Mouse (Mus musculus): Measurements from ENCODE around the gene Gm36079. TPM values are rescaled to one million over a fixed set of nuclear protein-coding genes. Genes with fewer than 3 reads are reported as not detected.
"Not testable (repeated sequence)": the region's sequence is repeated elsewhere in the genome, so short reads cannot be mapped to it uniquely, and the experiment has no call there.

Gm36079 gene
- polyA plus RNA-seq, 1 experiment from 2014 or later: not detected

DNA sequence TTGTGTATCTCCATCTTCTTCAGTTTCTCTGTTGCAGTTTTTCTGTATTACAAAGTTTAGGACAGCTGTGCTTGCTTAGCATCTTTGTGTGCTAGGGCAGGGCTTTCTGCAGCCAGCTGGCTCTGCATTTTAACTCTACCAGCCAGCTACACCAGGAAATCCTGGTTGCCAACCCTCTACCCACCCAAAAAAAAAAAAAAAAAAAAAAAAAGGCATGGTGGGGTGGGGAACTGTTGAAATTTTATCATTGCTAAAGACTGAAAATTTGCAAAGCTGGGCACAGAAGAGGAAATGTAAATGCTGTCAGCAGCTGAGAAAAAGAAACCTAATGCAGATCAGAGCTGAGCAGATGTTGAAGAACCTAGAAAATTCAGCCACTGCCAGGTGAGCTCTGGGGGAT, 16.7 kb downstream of the Gm36079 start:
- not testable (repeated sequence) for H3K9ac ChIP-seq; ATAC-seq; H3K36me3 ChIP-seq; H3K4me1 ChIP-seq (replicated peaks); H3K4me3 ChIP-seq (replicated peaks); H3K4me2 ChIP-seq (replicated peaks); H3K27ac ChIP-seq; H3K27me3 ChIP-seq (replicated peaks); H3K9me3 ChIP-seq

DNA sequence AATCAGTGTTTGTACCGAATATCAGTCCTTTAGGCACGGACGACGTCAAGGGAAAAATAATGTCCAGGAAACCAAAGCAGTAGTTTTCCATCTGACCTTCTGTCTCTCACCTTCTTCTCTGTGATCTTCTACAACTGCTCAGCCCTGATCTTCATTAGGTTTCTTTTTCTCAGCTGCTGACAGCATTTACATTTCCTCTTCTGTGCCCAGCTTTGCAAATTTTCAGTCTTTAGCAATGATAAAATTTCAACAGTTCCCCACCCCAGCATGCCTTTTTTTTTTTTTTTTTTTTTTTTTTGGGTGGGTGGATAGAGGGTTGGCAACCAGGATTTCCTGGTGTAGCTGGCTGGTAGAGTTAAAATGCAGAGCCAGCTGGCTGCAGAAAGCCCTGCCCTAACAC, 27.6 kb downstream of the Gm36079 start:
- not testable (repeated sequence) for H3K36me3 ChIP-seq; H3K9ac ChIP-seq; H3K4me1 ChIP-seq (replicated peaks); H3K4me2 ChIP-seq (replicated peaks); H3K27ac ChIP-seq; H3K4me3 ChIP-seq (replicated peaks); H3K27me3 ChIP-seq (replicated peaks); ATAC-seq; H3K9me3 ChIP-seq
- WGBS: no CpG with 5 or more reads among the region's 4 CpGs

DNA sequence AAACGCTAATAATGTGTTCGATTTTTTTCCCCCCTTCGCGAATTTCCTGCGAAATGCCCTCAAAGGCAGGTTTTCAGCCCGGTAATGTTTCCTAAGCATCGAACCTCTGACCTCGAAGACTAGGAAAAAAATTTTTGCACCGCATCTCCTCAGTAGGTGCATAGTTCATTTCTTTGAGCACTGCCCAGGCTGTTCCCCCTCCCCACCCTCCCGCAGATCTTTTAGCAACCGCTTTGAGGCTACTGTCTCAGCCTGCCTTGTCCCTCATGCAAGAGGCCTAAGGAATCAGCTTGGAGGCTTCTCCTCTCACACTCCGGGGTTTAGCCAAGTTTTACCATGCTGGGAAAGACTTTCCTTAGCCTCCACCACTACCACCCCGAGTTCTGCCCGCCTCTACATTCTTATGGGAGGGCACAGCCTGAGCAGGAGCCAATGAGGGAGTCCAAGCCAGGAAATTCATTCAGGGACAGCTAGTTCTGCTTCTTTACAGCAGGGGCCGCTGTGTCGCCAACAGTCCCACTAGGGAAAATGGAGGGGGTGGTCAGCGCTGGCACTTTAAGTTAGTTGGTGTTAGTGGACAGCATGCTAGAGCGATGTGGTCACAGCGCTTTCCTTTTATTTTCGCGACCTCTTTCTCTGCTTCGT, 28.2 kb downstream of the Gm36079 start:
- not testable (repeated sequence) for H3K9me3 ChIP-seq; ATAC-seq; H3K4me3 ChIP-seq (replicated peaks); H3K4me2 ChIP-seq (replicated peaks); H3K4me1 ChIP-seq (replicated peaks); H3K27ac ChIP-seq; H3K36me3 ChIP-seq; H3K9ac ChIP-seq; H3K27me3 ChIP-seq (replicated peaks)
- no CpG with 5 or more reads among the region's 22 CpGs for WGBS

DNA sequence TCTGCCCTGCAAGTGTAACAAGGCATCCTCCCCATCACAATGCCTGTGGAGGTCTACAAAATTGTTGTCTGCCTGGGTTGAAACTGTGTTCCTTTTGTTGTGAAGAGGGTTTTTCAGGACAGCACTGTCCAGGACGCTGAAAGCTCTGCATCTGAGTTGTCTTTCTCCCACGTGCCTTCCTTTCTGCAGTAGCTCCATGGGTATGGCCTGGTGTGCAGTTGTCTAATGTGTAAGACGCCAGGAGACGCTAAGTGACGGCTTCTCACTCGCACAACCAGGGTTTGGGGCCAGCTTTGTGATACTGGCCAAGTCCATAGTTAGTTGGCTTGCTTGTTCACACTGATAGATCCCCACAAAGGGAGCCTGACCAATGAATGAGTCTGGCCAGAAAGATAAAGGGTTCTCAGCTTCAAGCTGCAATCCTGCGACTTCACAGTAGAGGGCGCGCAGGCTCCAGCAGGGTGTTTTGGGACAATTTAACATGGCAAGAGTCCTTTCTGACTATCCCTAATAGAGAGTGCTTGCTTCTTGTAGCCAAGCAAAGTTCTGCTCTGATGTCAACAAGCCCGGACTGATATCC, 34.8 kb downstream of the Gm36079 start:
- H3K9ac ChIP-seq; H3K4me1 ChIP-seq (replicated peaks); H3K36me3 ChIP-seq; ATAC-seq; H3K4me2 ChIP-seq (replicated peaks); H3K27me3 ChIP-seq (replicated peaks); H3K4me3 ChIP-seq (replicated peaks); H3K27ac ChIP-seq; H3K9me3 ChIP-seq: not testable (repeated sequence)
- no CpG with 5 or more reads among the region's 10 CpGs for WGBS

DNA sequence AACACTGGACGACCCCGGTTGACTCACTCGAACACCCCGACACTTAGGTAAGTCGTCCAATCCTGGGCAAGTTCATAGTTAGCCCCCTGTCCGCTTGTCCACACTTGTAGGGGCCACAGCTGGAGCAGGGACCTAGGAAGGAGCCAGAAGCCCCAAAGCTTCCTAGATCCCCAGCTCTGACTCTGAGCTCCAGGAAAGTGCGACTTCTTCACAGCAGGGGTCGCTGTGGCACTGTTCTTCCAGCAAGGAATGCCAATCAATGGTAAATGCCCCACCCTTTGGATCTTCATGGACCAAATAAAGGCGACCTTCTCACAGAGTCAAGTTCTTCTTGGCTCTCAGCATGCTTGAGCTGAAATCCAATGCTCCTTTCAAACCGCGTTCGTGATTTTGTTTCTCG, 35.5 kb downstream of the Gm36079 start:
- not testable (repeated sequence) for ATAC-seq; H3K36me3 ChIP-seq; H3K9me3 ChIP-seq; H3K4me2 ChIP-seq (replicated peaks); H3K4me1 ChIP-seq (replicated peaks); H3K27ac ChIP-seq; H3K27me3 ChIP-seq (replicated peaks); H3K9ac ChIP-seq; H3K4me3 ChIP-seq (replicated peaks)
- no CpG with 5 or more reads among the region's 13 CpGs for WGBS

Other genes starting within 250 kb of the Gm36079 start
- gene Zfp131, start 236.1 kb downstream of the Gm36079 start, polyA plus RNA-seq (2015; fragmentation: Nextera tagmentation; extraction: Ambion mirVana): 25.3 and 30.0 TPM in 2 replicates
- not detected in 2 replicates for gene AF067063, start 196.8 kb downstream of the Gm36079 start, polyA plus RNA-seq (2015; fragmentation: Nextera tagmentation; extraction: Ambion mirVana)
- not detected in 2 replicates for gene D13Ertd608e, start 191.0 kb downstream of the Gm36079 start, polyA plus RNA-seq (2015; fragmentation: Nextera tagmentation; extraction: Ambion mirVana)
- not detected in 2 replicates for gene Tcstv1, start 132.2 kb downstream of the Gm36079 start, polyA plus RNA-seq (2015; fragmentation: Nextera tagmentation; extraction: Ambion mirVana)
- gene Gm21761, start 97.7 kb downstream of the Gm36079 start, polyA plus RNA-seq (2015; fragmentation: Nextera tagmentation; extraction: Ambion mirVana): not detected in 2 replicates
- gene B020031M17Rik, start 76.2 kb downstream of the Gm36079 start, polyA plus RNA-seq (2015; fragmentation: Nextera tagmentation; extraction: Ambion mirVana): not detected in 2 replicates
- gene Gm21188, start 25.2 kb upstream of the Gm36079 start, polyA plus RNA-seq (2015; fragmentation: Nextera tagmentation; extraction: Ambion mirVana): 0.16 TPM in 1 of 2 replicates, not detected in the other
- gene Gm20767, start 113.2 kb upstream of the Gm36079 start, polyA plus RNA-seq (2015; fragmentation: Nextera tagmentation; extraction: Ambion mirVana): not detected in 2 replicates
- not detected in 2 replicates for gene Gm21818, start 145.4 kb upstream of the Gm36079 start, polyA plus RNA-seq (2015; fragmentation: Nextera tagmentation; extraction: Ambion mirVana)
- not detected in 2 replicates for gene Gm21762, start 188.9 kb upstream of the Gm36079 start, polyA plus RNA-seq (2015; fragmentation: Nextera tagmentation; extraction: Ambion mirVana)
- not detected in 2 replicates for gene Gm21731, start 212.1 kb upstream of the Gm36079 start, polyA plus RNA-seq (2015; fragmentation: Nextera tagmentation; extraction: Ambion mirVana)
- not detected in 2 replicates for gene AF067061, start 236.1 kb upstream of the Gm36079 start, polyA plus RNA-seq (2015; fragmentation: Nextera tagmentation; extraction: Ambion mirVana)

Data from intestine, embryonic 15.5 days (tissue).